Mouse (Mus musculus) pancreas, adult 10 weeks (tissue): Measurements from ENCODE around the gene Chp1. TPM values are rescaled to one million over a fixed set of nuclear protein-coding genes. Genes with fewer than 3 reads are reported as not detected.

Experiments
- polyA plus RNA-seq: library from polyadenylated mRNA; stranded (reverse); fragments of 350-450 nt; fragmentation: Illumina TruSeq; extraction: RNeasy Lipid Tissue Mini Kit (QIAGEN cat#74804); gene quantifications from one replicate; pipeline ENCODE4 v1.2.3, GENCODE M21; 2015; ENCODE audit warnings: low read depth, low replicate concordance; ENCODE audit not compliant: insufficient read depth

Chp1 gene
- 25.1 TPM for polyA plus RNA-seq

GRCm38 (mm10) chr2:119547522-119548370 is at the start of gene Chp1, which contains the start of gene Exd1:
TSS of gene Chp1 (plus strand) at chr2:119547697.
TSS of gene Exd1 (minus strand) at chr2:119547627.

DNA sequence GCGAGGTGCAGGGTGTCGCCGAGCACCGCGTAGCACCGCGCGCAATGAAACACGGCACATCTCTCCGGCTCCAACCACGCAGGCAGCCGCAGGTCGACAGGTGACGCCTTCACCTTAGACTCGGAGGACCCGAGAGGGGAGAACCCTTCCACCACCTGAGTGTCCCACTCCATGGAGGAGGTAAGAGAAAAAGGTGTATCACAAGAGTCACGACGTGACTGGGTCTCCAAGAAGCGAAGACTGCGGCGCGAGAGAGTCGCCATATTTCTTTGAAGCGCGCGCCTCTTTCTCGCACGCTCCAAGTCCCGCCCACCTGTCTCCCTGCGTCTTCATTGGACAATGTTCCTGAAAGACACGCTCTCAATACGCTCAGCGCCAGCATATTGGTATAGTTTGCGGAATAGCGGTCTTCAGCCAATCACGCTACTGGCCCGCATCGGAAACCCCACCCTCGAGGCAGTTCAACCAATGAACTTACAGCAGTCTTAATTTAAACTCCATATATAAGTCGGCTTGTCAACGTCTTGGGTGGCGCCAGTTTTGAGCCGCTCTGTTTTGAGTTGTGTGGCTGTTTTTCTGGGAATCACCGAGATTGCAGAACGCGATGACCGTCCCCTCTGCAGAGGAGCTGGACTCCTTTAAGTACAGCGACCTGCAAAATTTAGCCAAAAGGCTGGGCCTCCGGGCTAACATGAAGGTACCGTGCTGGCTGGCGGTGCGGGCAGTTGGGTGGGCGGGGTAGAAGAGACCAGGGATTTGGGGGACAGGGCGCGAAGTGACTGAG is 70.9 kb downstream of the Chp1 start, which contains the start of the genes Nusap1 and Oip5:
Nusap1 (plus strand) TSS at position 100 of the 784 bp plus-strand sequence.
Oip5 (minus strand) TSS at position 271 of the 784 bp plus-strand sequence.

Other genes starting within 250 kb of the Chp1 start
- gene Dll4, start 221.9 kb upstream of the Chp1 start, polyA plus RNA-seq = 6.2 TPM
- gene Chac1, start 196.5 kb upstream of the Chp1 start, polyA plus RNA-seq = 15.9 TPM
- gene Ino80, start 70.0 kb upstream of the Chp1 start, polyA plus RNA-seq = 3.6 TPM
- 0.15 TPM for gene Exd1, start 70 bp upstream of the Chp1 start, polyA plus RNA-seq
- gene Nusap1, start 70.6 kb downstream of the Chp1 start, polyA plus RNA-seq = not detected
- not detected for gene Oip5, start 70.8 kb downstream of the Chp1 start, polyA plus RNA-seq
- 5.4 TPM for gene Ndufaf1, start 115.1 kb downstream of the Chp1 start, polyA plus RNA-seq
- gene Rtf1, start 127.4 kb downstream of the Chp1 start, polyA plus RNA-seq = 4.5 TPM
- gene Itpka, start 194.6 kb downstream of the Chp1 start, polyA plus RNA-seq = 0.76 TPM
- 2.2 TPM for gene Ltk, start 212.7 kb downstream of the Chp1 start, polyA plus RNA-seq
- gene Rpap1, start 239.8 kb downstream of the Chp1 start, polyA plus RNA-seq = 3.6 TPM